Mouse (Mus musculus) hindbrain, embryonic 15.5 days (tissue): ENCODE data around the gene Ptprs. TPM values are rescaled to one million over a fixed set of nuclear protein-coding genes. Genes with fewer than 3 reads are reported as not detected.

Experiments used
- ATAC-seq: fragments of 200-750 bp; cut with Nextera tagmentation; 2 replicates; pipeline ENCODE4 v1.8.0; 2017; ENCODE audit warnings: low read depth, moderate number of reproducible peaks, moderate TSS enrichment; ENCODE audit not compliant: low FRiP score
- H3K27ac ChIP-seq: fragments of 300-500 bp; sonication (generic); replicated peaks from 2 replicates; pipeline ENCODE4 v1.5.1; 2015; ENCODE audit warnings: mild to moderate bottlenecking, inconsistent platforms
- H3K27me3 ChIP-seq: fragments of 300-500 bp; sonication (generic); 2 replicates; pipeline ENCODE4 v1.6.1; 2015; ENCODE audit warnings: control low read depth, inconsistent platforms
- H3K36me3 ChIP-seq: fragments of 300-500 bp; sonication (generic); 2 replicates; pipeline ENCODE4 v1.6.1; 2015; ENCODE audit warnings: control low read depth, inconsistent platforms
- H3K4me1 ChIP-seq: fragments of 300-500 bp; sonication (generic); replicated peaks from 2 replicates; pipeline ENCODE4 v1.6.1; 2015; ENCODE audit warnings: control low read depth, inconsistent platforms
- H3K4me2 ChIP-seq: fragments of 300-500 bp; sonication (generic); 2 replicates; pipeline ENCODE4 v1.6.1; 2015; ENCODE audit warnings: moderate library complexity, mild to moderate bottlenecking, inconsistent platforms
- H3K4me3 ChIP-seq: fragments of 300-500 bp; sonication (generic); 2 replicates; pipeline ENCODE4 v1.5.1; 2015; ENCODE audit warnings: mild to moderate bottlenecking, inconsistent platforms
- H3K9ac ChIP-seq: fragments of 300-500 bp; sonication (generic); 2 replicates; pipeline ENCODE4 v1.6.1; 2015; ENCODE audit warnings: inconsistent platforms
- H3K9me3 ChIP-seq: fragments of 300-500 bp; sonication (generic); 2 replicates; pipeline ENCODE4 v1.6.1; 2016; ENCODE audit warnings: control low read depth, inconsistent platforms
- WGBS: fragments of 180-500 bp; shearing (Covaris S2); methylation state at CpG from one replicate; pipeline ENCODE4 v1.1.7; 2015; 5-methylcytosine and 5-hydroxymethylcytosine counted together
- polyA plus RNA-seq: library from polyadenylated mRNA; unstranded; fragments of >200 nt; fragmentation: Nextera tagmentation; extraction: Ambion mirVana; gene quantifications from 2 replicates; pipeline ENCODE4 v1.2.1, GENCODE M21; 2015

The Ptprs gene
- polyA plus RNA-seq, 1 experiment from 2014 or later: 302 TPM

- Histone ChIP-seq H3K9me3 (no peaks in the 10 kb centered on the region), H3K4me3 (no peak overlapping the region), H3K4me1 (peaks cover 40% of the 10 kb centered on the region), H3K27ac (peak overlapping the region; percentile 66), H3K4me2 (no peak overlapping the region), H3K36me3 (peaks cover 42% of the 10 kb centered on the region), H3K27me3 (no peaks in the 10 kb centered on the region), H3K9ac (no peak overlapping the region)
- ATAC-seq: no peak; the same call in 1 of the 2 replicates
- 34% methylated on average over 8 of the region's 8 CpGs for WGBS
Observed at GRCm38 (mm10) chr17:56409759-56410158, 66.5 kb downstream of the Ptprs start.

GRCm38 (mm10) chr17:56408965-56409625 lies 67.2 kb downstream of the Ptprs start:
- no peak for ATAC-seq
- no peaks in the 10 kb centered on the region for H3K9me3 ChIP-seq
- H3K27me3 ChIP-seq: no peaks in the 10 kb centered on the region
- WGBS: 31% methylated on average over 13 of the region's 13 CpGs
- no peak overlapping the region for H3K4me2 ChIP-seq
- H3K4me3 ChIP-seq: no peak overlapping the region
- H3K4me1 ChIP-seq: peaks cover 40% of the 10 kb centered on the region
- peaks cover 35% of the 10 kb centered on the region for H3K36me3 ChIP-seq
- peak overlapping the region; percentile 66 for H3K27ac ChIP-seq
- H3K9ac ChIP-seq: no peak overlapping the region

GRCm38 (mm10) chr17:56407379-56407778 lies 68.9 kb downstream of the Ptprs start:
- Histone ChIP-seq H3K27me3 (no peaks in the 10 kb centered on the region), H3K9ac (no peak overlapping the region), H3K4me1 (peaks cover 40% of the 10 kb centered on the region), H3K9me3 (no peaks in the 10 kb centered on the region), H3K4me3 (no peak overlapping the region), H3K27ac (peak overlapping the region; percentile 73), H3K36me3 (peaks cover 29% of the 10 kb centered on the region), H3K4me2 (no peak overlapping the region)
- ATAC-seq: no peak
- WGBS: 44% methylated on average over 8 of the region's 8 CpGs

- H3K36me3 ChIP-seq: peaks cover 29% of the 10 kb centered on the region
- H3K9ac ChIP-seq: no peak overlapping the region
- peaks cover 40% of the 10 kb centered on the region for H3K4me1 ChIP-seq
- 58% methylated on average over 4 of the region's 4 CpGs for WGBS
- no peak overlapping the region for H3K4me3 ChIP-seq
- no peak for ATAC-seq
- peak overlapping the region; percentile 73 for H3K27ac ChIP-seq
- no peak overlapping the region for H3K4me2 ChIP-seq
- no peaks in the 10 kb centered on the region for H3K27me3 ChIP-seq
- no peaks in the 10 kb centered on the region for H3K9me3 ChIP-seq
Observed at GRCm38 (mm10) chr17:56406878-56407277, 69.4 kb downstream of the Ptprs start.

- WGBS: 77% methylated on average over 14 of the region's 14 CpGs
- peaks cover 29% of the 10 kb centered on the region for H3K36me3 ChIP-seq
- peak overlapping the region; percentile 73 for H3K27ac ChIP-seq
- no peak overlapping the region for H3K9ac ChIP-seq
- H3K4me3 ChIP-seq: no peak overlapping the region
- no peaks in the 10 kb centered on the region for H3K9me3 ChIP-seq
- no peak overlapping the region for H3K4me2 ChIP-seq
- H3K27me3 ChIP-seq: no peaks in the 10 kb centered on the region
- H3K4me1 ChIP-seq: peaks cover 40% of the 10 kb centered on the region
- no peak for ATAC-seq
Observed at GRCm38 (mm10) chr17:56405856-56406840, 70.1 kb downstream of the Ptprs start.

- no peak overlapping the region for H3K4me3 ChIP-seq
- peaks cover 40% of the 10 kb centered on the region for H3K4me1 ChIP-seq
- H3K9ac ChIP-seq: no peak overlapping the region
- WGBS: 95% methylated on average over 3 of the region's 3 CpGs
- H3K9me3 ChIP-seq: no peaks in the 10 kb centered on the region
- ATAC-seq: no peak
- H3K27ac ChIP-seq: no peak overlapping the region
- H3K27me3 ChIP-seq: no peaks in the 10 kb centered on the region
- no peak overlapping the region for H3K4me2 ChIP-seq
- peaks cover 31% of the 10 kb centered on the region for H3K36me3 ChIP-seq
Observed at GRCm38 (mm10) chr17:56405341-56405740, 70.9 kb downstream of the Ptprs start.

GRCm38 (mm10) chr17:56401051-56401521 lies 75.2 kb downstream of the Ptprs start:
- Histone ChIP-seq H3K9me3 (no peaks in the 10 kb centered on the region), H3K4me3 (no peak overlapping the region), H3K36me3 (peaks cover 69% of the 10 kb centered on the region), H3K27me3 (no peaks in the 10 kb centered on the region), H3K4me2 (no peak overlapping the region), H3K4me1 (no peaks in the 10 kb centered on the region; the same call in 1 of the 2 replicates), H3K9ac (no peak overlapping the region), H3K27ac (no peak overlapping the region)
- ATAC-seq: no peak
- WGBS: 90% methylated on average over 4 of the region's 4 CpGs

- Histone ChIP-seq H3K36me3 (peaks cover 76% of the 10 kb centered on the region), H3K27ac (no peak overlapping the region), H3K4me1 (no peaks in the 10 kb centered on the region), H3K4me2 (no peak overlapping the region), H3K9me3 (no peaks in the 10 kb centered on the region), H3K9ac (no peak overlapping the region), H3K4me3 (no peak overlapping the region), H3K27me3 (no peaks in the 10 kb centered on the region)
- 88% methylated on average over 3 of the region's 3 CpGs for WGBS
- ATAC-seq: no peak
Observed at GRCm38 (mm10) chr17:56400221-56400620, 76.1 kb downstream of the Ptprs start.

GRCm38 (mm10) chr17:56396051-56396450 lies 80.2 kb downstream of the Ptprs start:
- Histone ChIP-seq H3K4me2 (no peak overlapping the region), H3K4me1 (no peaks in the 10 kb centered on the region), H3K36me3 (peaks cover 70% of the 10 kb centered on the region), H3K4me3 (no peak overlapping the region), H3K27ac (no peak overlapping the region), H3K27me3 (no peaks in the 10 kb centered on the region), H3K9ac (no peak overlapping the region), H3K9me3 (no peaks in the 10 kb centered on the region)
- ATAC-seq: no peak
- 94% methylated on average over 6 of the region's 6 CpGs for WGBS

- H3K27me3 ChIP-seq: no peaks in the 10 kb centered on the region
- no peaks in the 10 kb centered on the region for H3K4me1 ChIP-seq
- peaks cover 68% of the 10 kb centered on the region for H3K36me3 ChIP-seq
- no peak overlapping the region for H3K4me3 ChIP-seq
- no peak for ATAC-seq
- no peaks in the 10 kb centered on the region for H3K9me3 ChIP-seq
- 92% methylated on average over 10 of the region's 10 CpGs for WGBS
- no peak overlapping the region for H3K9ac ChIP-seq
- no peak overlapping the region for H3K27ac ChIP-seq
- no peak overlapping the region for H3K4me2 ChIP-seq
Observed at GRCm38 (mm10) chr17:56393889-56394288, 82.4 kb downstream of the Ptprs start.

GRCm38 (mm10) chr17:56393238-56393637 lies 83.0 kb downstream of the Ptprs start:
- H3K36me3 ChIP-seq: peaks cover 64% of the 10 kb centered on the region
- no peaks in the 10 kb centered on the region for H3K27me3 ChIP-seq
- no peak for ATAC-seq
- no peak overlapping the region for H3K4me3 ChIP-seq
- no peak overlapping the region for H3K4me2 ChIP-seq
- no peak overlapping the region for H3K9ac ChIP-seq
- WGBS: 88% methylated on average over 6 of the region's 6 CpGs
- H3K9me3 ChIP-seq: no peaks in the 10 kb centered on the region
- H3K4me1 ChIP-seq: no peaks in the 10 kb centered on the region
- H3K27ac ChIP-seq: no peak overlapping the region

GRCm38 (mm10) chr17:56387612-56388011 lies 88.7 kb downstream of the Ptprs start:
- Histone ChIP-seq H3K9ac (no peak overlapping the region), H3K27me3 (no peaks in the 10 kb centered on the region), H3K4me2 (no peak overlapping the region), H3K4me3 (no peak overlapping the region), H3K9me3 (no peaks in the 10 kb centered on the region), H3K4me1 (peaks cover 16% of the 10 kb centered on the region; the same call in 1 of the 2 replicates), H3K27ac (no peak overlapping the region), H3K36me3 (peaks cover 49% of the 10 kb centered on the region)
- no peak for ATAC-seq
- 84% methylated on average over 6 of the region's 6 CpGs for WGBS
